Mouse (Mus musculus): ENCODE results near the gene Arpc1a. TPM values are rescaled to one million over a fixed set of nuclear protein-coding genes. Genes with fewer than 3 reads are reported as not detected.
A peak's percentile ranks its signal among the peaks of the same experiment; 100 is the strongest.
"Not testable (repeated sequence)": the region's sequence is repeated elsewhere in the genome, so short reads cannot be mapped to it uniquely, and the experiment has no call there.

Gene Arpc1a
- polyA plus RNA-seq, 1 experiment from 2014 or later = 164 TPM

GRCm38 (mm10) chr5:145071342-145071741 is 12.3 kb upstream of the Arpc1a start:
- H3K27me3 ChIP-seq = no peaks in the 10 kb centered on the region
- no peak for ATAC-seq
- ChIA-PET POLR2A (no interaction called here), CTCF (interaction anchor here (2.1 kb wide), 1 partner anchor 83 kb away, joined by 7 read pairs; no protein-coding TSS in a partner anchor)
- in situ Hi-C loops (cut with MboI; ENCODE audit: low pct_unique_long_range_greater_than_20kb) = no loop called here
- peak; percentile 61 for TF ChIP-seq CTCF (IDR thresholded peaks at IDR 0.05)
- DNase-seq (ENCODE audit: low read depth, low spot score) = no peak

GRCm38 (mm10) chr5:145075081-145075480 is 8.5 kb upstream of the Arpc1a start:
- ATAC-seq (no peak), DNase-seq (ENCODE audit: low read depth, low spot score) (no peak)
- ChIA-PET POLR2A (interaction anchor here (1.1 kb wide), 1 partner anchor 8 kb away, joined by 5 read pairs; no protein-coding TSS in a partner anchor), CTCF (no interaction called here)
- no peak for TF ChIP-seq CTCF (IDR thresholded peaks at IDR 0.05)
- no peaks in the 10 kb centered on the region for H3K27me3 ChIP-seq
- in situ Hi-C loops (cut with MboI; ENCODE audit: low pct_unique_long_range_greater_than_20kb) = no loop called here

GRCm38 (mm10) chr5:145081866-145082613 is 1.6 kb upstream of the Arpc1a start:
- in situ Hi-C loops (cut with MboI; ENCODE audit: low pct_unique_long_range_greater_than_20kb) = no loop called here
- POLR2A ChIA-PET = no interaction called here
- H3K27me3 ChIP-seq = no peaks in the 10 kb centered on the region
- CTCF ChIA-PET = interaction anchor here (1.8 kb wide), 1 partner anchor 12 kb away, joined by 6 read pairs; no protein-coding TSS in a partner anchor
- no peak for ATAC-seq
- no peak for TF ChIP-seq CTCF (IDR thresholded peaks at IDR 0.05)
- DNase-seq (ENCODE audit: low read depth, low spot score) = no peak

GRCm38 (mm10) chr5:145083201-145083600 is 429 bp upstream of the Arpc1a start:
- CTCF ChIA-PET; in situ Hi-C loops (cut with MboI; ENCODE audit: low pct_unique_long_range_greater_than_20kb); H3K27me3 ChIP-seq; ATAC-seq; DNase-seq (ENCODE audit: low read depth, low spot score): not testable (repeated sequence)
- POLR2A ChIA-PET = interaction anchor here (0.6 to 1.9 kb wide), 7 partner anchors 9 to 44 kb away, joined by 3 to 9 read pairs (median 3); partner anchors contain the start of gene Arpc1b

- CTCF ChIA-PET = no interaction called here
- POLR2A ChIA-PET = interaction anchor here (1.7 to 1.9 kb wide), 2 partner anchors 11 to 29 kb away, joined by 4 to 9 read pairs; partner anchors contain the start of gene Arpc1b
- in situ Hi-C loops (cut with MboI; ENCODE audit: low pct_unique_long_range_greater_than_20kb) = no loop called here
- DNase-seq (ENCODE audit: low read depth, low spot score) (no peak), ATAC-seq (no peak)
- H3K27me3 ChIP-seq = no peaks in the 10 kb centered on the region
- no peak for TF ChIP-seq CTCF (IDR thresholded peaks at IDR 0.05)
Observed at GRCm38 (mm10) chr5:145084822-145085221, 1.2 kb downstream of the Arpc1a start.

GRCm38 (mm10) chr5:145088186-145088585 is 4.6 kb downstream of the Arpc1a start:
- TF ChIP-seq CTCF (IDR thresholded peaks at IDR 0.05) = peak; percentile 46

GRCm38 (mm10) chr5:145089878-145090277 is 6.2 kb downstream of the Arpc1a start:
- DNase-seq (ENCODE audit: low read depth, low spot score) (no peak), ATAC-seq (no peak)
- no peaks in the 10 kb centered on the region for H3K27me3 ChIP-seq
- TF ChIP-seq CTCF (IDR thresholded peaks at IDR 0.05) = no peak
- ChIA-PET POLR2A (no interaction called here), CTCF (interaction anchor here (0.5 to 1.7 kb wide), 2 partner anchors 8 to 18 kb away, joined by 3 to 5 read pairs; no protein-coding TSS in a partner anchor)
- in situ Hi-C loops (cut with MboI; ENCODE audit: low pct_unique_long_range_greater_than_20kb) = no loop called here

More at GRCm38 (mm10) chr5:145088186-145088585, 4.6 kb downstream of the Arpc1a start:
- POLR2A ChIA-PET = no interaction called here
- DNase-seq (ENCODE audit: low read depth, low spot score) (no peak), ATAC-seq (no peak)
- CTCF ChIA-PET = interaction anchor here (0.9 to 2.1 kb wide), 4 partner anchors 9 to 87 kb away, joined by 3 to 5 read pairs (median 4); no protein-coding TSS in a partner anchor
- in situ Hi-C loops (cut with MboI; ENCODE audit: low pct_unique_long_range_greater_than_20kb) = no loop called here
- no peaks in the 10 kb centered on the region for H3K27me3 ChIP-seq

GRCm38 (mm10) chr5:145096195-145096594 is 12.6 kb downstream of the Arpc1a start:
- TF ChIP-seq CTCF (IDR thresholded peaks at IDR 0.05) = no peak
- ChIA-PET POLR2A (interaction anchor here (1.4 kb wide), 1 partner anchor 12 kb away, joined by 4 read pairs; the partner anchor contains the start of genes Arpc1a and Kpna7), CTCF (interaction anchor here (1.5 kb wide), 1 partner anchor 14 kb away, joined by 4 read pairs; no protein-coding TSS in a partner anchor)
- no peaks in the 10 kb centered on the region for H3K27me3 ChIP-seq
- ATAC-seq (no peak), DNase-seq (ENCODE audit: low read depth, low spot score) (no peak)
- in situ Hi-C loops (cut with MboI; ENCODE audit: low pct_unique_long_range_greater_than_20kb) = no loop called here

GRCm38 (mm10) chr5:145098340-145098821 is 14.8 kb downstream of the Arpc1a start:
- H3K27me3 ChIP-seq = no peaks in the 10 kb centered on the region
- CTCF ChIA-PET = interaction anchor here (1.6 kb wide), 1 partner anchor 10 kb away, joined by 5 read pairs; no protein-coding TSS in a partner anchor
- ATAC-seq (no peak), DNase-seq (ENCODE audit: low read depth, low spot score) (no peak)
- in situ Hi-C loops (cut with MboI; ENCODE audit: low pct_unique_long_range_greater_than_20kb) = no loop called here
- POLR2A ChIA-PET = interaction anchor here (1.0 to 1.2 kb wide), 2 partner anchors 12 to 14 kb away, joined by 3 read pairs; partner anchors contain the start of genes Arpc1a and Kpna7
- no peak for TF ChIP-seq CTCF (IDR thresholded peaks at IDR 0.05)

GRCm38 (mm10) chr5:145100960-145101359 is 17.3 kb downstream of the Arpc1a start:
- ChIA-PET POLR2A (no interaction called here), CTCF (no interaction called here)
- no peaks in the 10 kb centered on the region for H3K27me3 ChIP-seq
- ATAC-seq (no peak), DNase-seq (ENCODE audit: low read depth, low spot score) (no peak)
- TF ChIP-seq CTCF (IDR thresholded peaks at IDR 0.05) = no peak
- in situ Hi-C loops (cut with MboI; ENCODE audit: low pct_unique_long_range_greater_than_20kb) = no loop called here

GRCm38 (mm10) chr5:145101451-145101850 is 17.8 kb downstream of the Arpc1a start:
- ATAC-seq; POLR2A ChIA-PET; in situ Hi-C loops (cut with MboI; ENCODE audit: low pct_unique_long_range_greater_than_20kb); DNase-seq (ENCODE audit: low read depth, low spot score); H3K27me3 ChIP-seq; CTCF ChIA-PET: not testable (repeated sequence)
